Mouse (Mus musculus): ENCODE measurements around the gene Lrrk1.

The Lrrk1 gene

GRCm38 (mm10) chr7:66384213-66384612 is 3.9 kb downstream of the Lrrk1 start:
- no peak for DNase-seq

- no peak for DNase-seq
Measured at GRCm38 (mm10) chr7:66376560-66376959, 11.6 kb downstream of the Lrrk1 start.

GRCm38 (mm10) chr7:66375736-66376135 is 12.4 kb downstream of the Lrrk1 start:
- no peak for DNase-seq

GRCm38 (mm10) chr7:66373391-66373790 is 14.8 kb downstream of the Lrrk1 start:
- no peak for DNase-seq

- DNase-seq, result no peak
Measured at GRCm38 (mm10) chr7:66370970-66371369, 17.2 kb downstream of the Lrrk1 start.

- DNase-seq, result no peak
Measured at GRCm38 (mm10) chr7:66369934-66370445, 18.2 kb downstream of the Lrrk1 start.

- DNase-seq, result no peak
Measured at GRCm38 (mm10) chr7:66369071-66369933, 18.8 kb downstream of the Lrrk1 start.

- DNase-seq, result no peak
Measured at GRCm38 (mm10) chr7:66365904-66366303, 22.2 kb downstream of the Lrrk1 start, which contains the start of gene Gm10974. Gene Gm10974 (plus strand): TSS chr7:66365905.

- DNase-seq, result no peak
Measured at GRCm38 (mm10) chr7:66365411-66365810, 22.7 kb downstream of the Lrrk1 start.

GRCm38 (mm10) chr7:66364491-66364890 is 23.7 kb downstream of the Lrrk1 start:
- no peak for DNase-seq

GRCm38 (mm10) chr7:66359044-66359443 is 29.1 kb downstream of the Lrrk1 start:
- DNase-seq, result no peak

- DNase-seq, result no peak
Measured at GRCm38 (mm10) chr7:66358461-66358860, 29.7 kb downstream of the Lrrk1 start.

GRCm38 (mm10) chr7:66355791-66356522 is 32.2 kb downstream of the Lrrk1 start:
- DNase-seq, result no peak

- DNase-seq, result no peak
Measured at GRCm38 (mm10) chr7:66354911-66355310, 33.2 kb downstream of the Lrrk1 start.

GRCm38 (mm10) chr7:66351074-66351473 is 37.1 kb downstream of the Lrrk1 start:
- no peak for DNase-seq

GRCm38 (mm10) chr7:66349670-66350069 is 38.5 kb downstream of the Lrrk1 start:
- no peak for DNase-seq

- DNase-seq, result no peak
Measured at GRCm38 (mm10) chr7:66348588-66348987, 39.6 kb downstream of the Lrrk1 start.

GRCm38 (mm10) chr7:66346959-66347663 is 41.0 kb downstream of the Lrrk1 start:
- peak; percentile 17 to 23 for DNase-seq

GRCm38 (mm10) chr7:66343307-66343706 is 44.8 kb downstream of the Lrrk1 start:
- no peak for DNase-seq

- no peak for DNase-seq
Measured at GRCm38 (mm10) chr7:66342831-66343230, 45.3 kb downstream of the Lrrk1 start.

- DNase-seq, result peak; percentile 30 to 62
Measured at GRCm38 (mm10) chr7:66342323-66342722, 45.8 kb downstream of the Lrrk1 start.

GRCm38 (mm10) chr7:66340044-66340443 is 48.1 kb downstream of the Lrrk1 start:
- no peak for DNase-seq

GRCm38 (mm10) chr7:66339625-66340024 is 48.5 kb downstream of the Lrrk1 start:
- no peak for DNase-seq
